In genomic region chr8:19697497-19698077, GRCm38 (mm10) we compare ENCODE assay signal across 20 mouse cellular contexts. TPM values are rescaled to one million over a fixed set of nuclear protein-coding genes. Genes with fewer than 3 reads are reported as not detected.
DNase-seq lines count a peak whose midpoint lies in the region; ATAC-seq and TF ChIP-seq lines count a peak whose summit lies in the region.
"Not testable (repeated sequence)": the region's sequence is repeated elsewhere in the genome, so short reads cannot be mapped to it uniquely, and the experiment has no call there.
"Had no signal": no experiment of that assay in that cellular context is flagged by ENCODE, and none has a peak within 500 bp of the region (broad histone marks: within the 10 kb centered on the region; RNA-seq: fewer than 3 reads in every experiment).

No protein-coding gene starts in this region.

- not testable (repeated sequence) for H3K79me2 ChIP-seq in MEL (ENCODE audit: control insufficient read depth, insufficient read depth, low read length, poor library complexity)

- not testable (repeated sequence) for TF ChIP-seq POLR2A in MEL (IDR thresholded peaks at IDR 0.05; ENCODE audit: control insufficient read depth in 1 of 2, insufficient read depth in 1 of 2, low read depth in 1 of 2, low read length in 2 of 2, poor library complexity in 1 of 2)

- DNase-seq in A20 (ENCODE audit: low read depth, low spot score) (peak; percentile 30), MEL (ENCODE audit: low read depth, low spot score) (peak; percentile 15), ZHBTc4 (ENCODE audit: low read depth, low spot score) (peak; percentile 63)
- peak; percentile 33 for DNase-seq in gastrocnemius, adult 2 months
- DNase-seq in intestine, embryonic 14.5 days (ENCODE audit: low spot score), result peak; percentile 51
- DNase-seq in thymus, postnatal 14 days, result peak; percentile 16

- not testable (repeated sequence) for H3K9ac ChIP-seq in MEL (ENCODE audit: control insufficient read depth, low read depth, low read length, poor library complexity, severe bottlenecking); intestine, embryonic 14.5 days (ENCODE audit: low read length)

- intact Hi-C loops in gastrocnemius, adult 2 months (cut with DNase I), result not testable (repeated sequence)

- not testable (repeated sequence) for TF ChIP-seq EP300 in MEL (IDR thresholded peaks at IDR 0.05; ENCODE audit: low read depth in 1 of 2, low read length in 2 of 2)

- H3K36me3 ChIP-seq in MEL (ENCODE audit: control insufficient read depth in 1 of 2, insufficient read depth in 2 of 2, low read length in 2 of 2); intestine, embryonic 14.5 days (ENCODE audit: control insufficient read depth, insufficient read depth, low read length): not testable (repeated sequence)

- not testable (repeated sequence) for H3K4me3 ChIP-seq in MEL (ENCODE audit: control insufficient read depth in 1 of 2, insufficient read depth in 1 of 2, low read depth in 2 of 2, low read length in 2 of 2); gastrocnemius, adult 2 months; intestine, embryonic 14.5 days (ENCODE audit: low read depth, low read length)

- WGBS in intestine, embryonic 14.5 days, result 89% methylated on average over 11 of the region's 11 CpGs

- not testable (repeated sequence) for H3K27me3 ChIP-seq in MEL (ENCODE audit: control insufficient read depth in 1 of 2, insufficient read depth in 2 of 2, low read length in 2 of 2); intestine, embryonic 14.5 days (replicated peaks; ENCODE audit: control insufficient read depth, insufficient read depth, low read length)

- TF ChIP-seq CTCF in MEL (IDR thresholded peaks at IDR 0.05 in 2 of 3, conservative IDR thresholded peaks at IDR 0.05 in 1 of 3; ENCODE audit: control insufficient read depth in 1 of 3, insufficient read depth in 1 of 3, low read depth in 2 of 3, low read length in 3 of 3, poor library complexity in 1 of 3, severe bottlenecking in 1 of 3); gastrocnemius, adult 2 months (IDR thresholded peaks at IDR 0.05): not testable (repeated sequence)

- H3K4me1 ChIP-seq in MEL (ENCODE audit: control insufficient read depth in 1 of 2, insufficient read depth in 2 of 2, low read length in 2 of 2); intestine, embryonic 14.5 days (replicated peaks; ENCODE audit: control insufficient read depth, insufficient read depth, low read length): not testable (repeated sequence)

- not testable (repeated sequence) for H3K27ac ChIP-seq in MEL (ENCODE audit: control insufficient read depth, low read depth, low read length); gastrocnemius, adult 2 months; intestine, embryonic 14.5 days (ENCODE audit: low read depth)

- not testable (repeated sequence) for H3K4me2 ChIP-seq in intestine, embryonic 14.5 days (ENCODE audit: low read length)

- ATAC-seq in intestine, embryonic 14.5 days (replicated peaks; ENCODE audit: low FRiP score, low TSS enrichment, low read depth), result not testable (repeated sequence)
- peak; percentile 64 for ATAC-seq in megakaryocyte progenitor cell, adult 5-6 weeks (replicated peaks; ENCODE audit: poor library complexity)

- not testable (repeated sequence) for TF ChIP-seq RAD21 in MEL (IDR thresholded peaks at IDR 0.05; ENCODE audit: low read depth, low read length)

- H3K9me3 ChIP-seq in MEL (replicated peaks; ENCODE audit: insufficient read depth, low read length); intestine, embryonic 14.5 days (ENCODE audit: control insufficient read depth, low read length): not testable (repeated sequence)

RNA-seq across cellular contexts. Expression of gene 4930467E23Rik, which starts 31.8 kb away (rescaled TPM):
- not detected in 2 replicates for total RNA-seq in MEL (2012; rRNA removed)
- not detected for polyA plus RNA-seq in MEL (2012; ENCODE audit: insufficient read depth in 1 of 2, insufficient read length in 2 of 2, low read depth in 1 of 2, low replicate concordance in 2 of 2, missing spikeins in 1 of 2)
- under 1 TPM in 1 of 2 experiments, not detected in 1; 0.98 TPM for total RNA-seq in gastrocnemius, adult 2 months (2021)
- polyA plus RNA-seq in intestine, embryonic 14.5 days (2014; fragmentation: Nextera tagmentation; extraction: Ambion mirVana), result 0.42 and 0.46 TPM in 2 replicates
- not detected in 2 replicates for total RNA-seq in megakaryocyte progenitor cell, adult 5-6 weeks (2015)
- total RNA-seq in megakaryocyte progenitor cell, adult 5-6 weeks (2017), result not detected in 2 replicates
- total RNA-seq: forebrain, postnatal 0 days; gastrocnemius, adult 18-20 months; gastrocnemius, postnatal 36 days; hematopoietic stem cell, adult 5-6 weeks; hindbrain, postnatal 0 days had no signal
- polyA plus RNA-seq: C2C12; embryonic facial prominence, embryonic 10.5 days; embryonic facial prominence, embryonic 14.5 days; forebrain, embryonic 13.5 days; forebrain, postnatal 0 days; G1E; heart, embryonic 11.5 days; heart, embryonic 15.5 days; hindbrain, embryonic 13.5 days; hindbrain, postnatal 0 days had no signal
